Mouse (Mus musculus) spleen, embryonic (tissue): ENCODE measurements around the gene Ifitm6.
"Not testable (repeated sequence)": the region's sequence is repeated elsewhere in the genome, so short reads cannot be mapped to it uniquely, and the experiment has no call there.

ENCODE experiments used
- CTCF ChIA-PET: fragments of 350-600 bp; sonication (Branson Sonifier 250); formaldehyde crosslinking; loops from one replicate; lab custom pipeline; 2022; lab: Charles Lee

Ifitm6 gene

DNA sequence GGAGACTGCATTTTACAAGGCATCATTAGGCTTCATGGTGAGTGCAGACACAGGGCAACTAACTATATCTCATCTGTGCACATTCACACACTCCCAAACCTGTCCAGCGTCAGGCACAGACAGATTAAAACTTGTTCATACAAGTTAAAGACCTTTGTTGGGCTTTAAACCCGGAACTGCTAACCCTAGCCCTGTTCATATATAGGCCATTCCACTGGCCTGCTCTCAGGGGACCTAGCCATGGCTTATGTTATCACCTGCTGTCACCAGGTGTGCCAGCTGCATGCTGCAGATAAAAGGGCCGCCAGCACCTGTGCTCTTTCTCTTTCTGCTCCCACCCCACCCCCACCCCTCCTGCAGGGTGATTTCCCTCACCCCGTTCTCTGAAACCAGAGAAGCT lies 24.8 kb upstream of the Ifitm6 start:
- CTCF ChIA-PET, result no interaction called here

DNA sequence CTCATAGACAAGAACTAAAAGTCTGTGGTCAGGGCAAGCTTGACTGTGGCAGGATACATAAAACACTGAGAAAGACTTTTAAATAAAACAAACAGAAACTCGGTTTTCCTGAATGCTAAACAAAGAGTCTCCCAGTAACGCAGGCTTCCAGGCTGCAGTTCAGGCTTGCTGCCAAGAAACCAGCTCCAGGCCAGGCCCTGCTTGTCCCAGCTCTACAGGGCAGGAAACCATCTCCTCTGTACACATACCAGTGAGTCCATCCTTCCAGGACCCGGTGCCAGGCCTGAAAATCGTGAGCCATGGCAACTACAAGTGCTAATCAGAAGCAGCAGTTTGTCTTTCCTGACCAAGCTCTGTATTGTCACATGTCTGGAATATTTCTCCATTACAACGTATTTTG lies 23.9 kb upstream of the Ifitm6 start:
- CTCF ChIA-PET, result no interaction called here

DNA sequence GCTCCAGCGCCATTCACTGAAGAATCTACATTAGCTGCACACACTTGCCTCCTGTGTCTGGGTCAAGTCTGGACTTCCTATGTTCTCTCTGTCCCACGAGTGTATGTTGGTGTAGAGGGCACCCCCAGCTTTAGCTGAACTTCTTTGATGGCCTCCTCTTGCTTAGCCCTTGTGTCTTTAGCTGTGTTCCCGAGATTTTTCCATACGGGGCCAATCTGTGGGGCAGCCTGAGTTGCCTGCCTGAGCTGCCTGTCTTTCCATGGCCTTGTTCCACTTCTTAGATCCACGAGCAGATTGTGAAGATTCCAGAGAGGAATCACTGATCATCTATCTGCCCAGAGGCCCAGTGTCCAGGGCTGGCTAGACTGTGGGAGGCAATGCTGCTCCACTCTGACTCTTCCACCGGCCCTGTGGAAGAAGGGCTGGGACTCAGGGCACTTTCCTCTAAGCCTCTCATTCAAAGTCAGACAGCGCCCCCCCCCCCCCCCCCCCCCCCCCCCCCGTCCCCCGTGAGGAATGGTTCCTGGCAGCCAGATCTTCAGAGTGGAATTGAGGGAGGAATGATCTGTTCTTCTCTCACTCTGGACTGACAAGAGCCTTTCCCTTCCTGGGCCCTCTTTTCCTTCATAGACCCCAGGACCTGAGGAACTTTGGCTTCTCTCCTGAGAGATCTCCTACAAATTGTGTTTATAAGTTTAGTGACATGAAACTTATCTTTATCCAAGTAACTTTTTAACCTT lies 23.3 kb upstream of the Ifitm6 start:
- CTCF ChIA-PET, result no interaction called here

DNA sequence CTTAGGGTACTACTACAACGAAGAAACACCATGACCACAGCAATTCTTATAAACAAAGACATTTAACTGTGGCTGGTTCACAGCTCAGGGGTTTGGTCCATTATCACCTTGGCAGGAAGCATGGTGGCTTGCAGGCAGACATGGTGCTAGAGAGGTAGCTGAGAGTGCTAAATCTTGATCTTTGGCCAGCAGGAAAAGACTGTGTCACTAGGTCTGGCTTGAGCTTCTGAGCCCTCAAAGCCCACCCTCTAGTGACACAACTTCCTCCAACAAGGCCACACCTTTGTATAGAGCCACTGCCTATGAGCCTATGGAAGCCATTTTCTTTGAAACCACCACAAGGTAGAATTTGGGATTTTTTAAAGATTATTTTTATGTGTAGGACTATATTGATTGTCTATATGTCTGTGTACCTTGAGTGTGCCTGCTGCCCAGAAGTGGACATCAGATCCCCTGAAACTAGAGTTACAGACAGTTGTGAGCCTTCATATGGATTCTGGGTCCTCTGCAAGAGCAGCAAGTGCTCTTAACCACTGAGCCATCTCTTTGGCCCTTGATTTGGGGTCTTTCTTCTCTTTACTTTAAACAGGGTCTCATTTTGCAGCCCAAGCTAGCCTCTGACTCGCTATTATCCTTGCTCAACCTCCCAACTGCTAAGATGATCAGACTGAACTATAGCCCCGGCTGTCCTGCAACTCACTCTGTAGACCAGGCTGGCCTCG lies 21.8 kb upstream of the Ifitm6 start:
- CTCF ChIA-PET, result no interaction called here

- CTCF ChIA-PET, result interaction anchor here (0.6 kb wide), 1 partner anchor 11 kb away, joined by 5 read pairs; no protein-coding TSS in a partner anchor
Observed at GRCm38 (mm10) chr7:141038090-141039032, 20.6 kb upstream of the Ifitm6 start.

- CTCF ChIA-PET, result not testable (repeated sequence)
Observed at GRCm38 (mm10) chr7:141036624-141037023, 18.9 kb upstream of the Ifitm6 start.

- CTCF ChIA-PET, result no interaction called here
Observed at GRCm38 (mm10) chr7:141032458-141033167, 14.9 kb upstream of the Ifitm6 start.

DNA sequence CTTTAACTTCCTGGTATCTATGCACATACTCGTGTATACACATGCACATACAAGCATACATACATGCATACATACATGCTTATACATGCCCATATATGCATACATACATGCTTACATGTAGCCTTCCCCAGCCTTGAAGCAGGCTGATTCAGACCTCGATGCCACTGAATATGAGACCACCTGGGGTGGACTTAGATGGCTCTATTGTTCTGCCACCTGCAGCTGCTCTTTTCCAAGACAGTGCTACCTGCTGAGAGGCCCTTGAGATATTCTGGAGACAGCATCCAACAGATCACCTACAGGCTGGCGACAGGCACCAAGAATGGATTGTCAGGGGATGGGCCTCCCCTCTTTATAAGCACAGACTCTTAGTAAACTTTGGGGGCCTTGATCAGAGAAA lies 12.7 kb upstream of the Ifitm6 start:
- CTCF ChIA-PET, result interaction anchor here (0.6 kb wide), 1 partner anchor 378 kb away, joined by 3 read pairs; no protein-coding TSS in a partner anchor

GRCm38 (mm10) chr7:141028831-141029230 lies 11.1 kb upstream of the Ifitm6 start, which contains the start of gene Gm17387:
Gene Gm17387, plus strand, starts transcription at chr7:141029131.
- CTCF ChIA-PET, result no interaction called here

DNA sequence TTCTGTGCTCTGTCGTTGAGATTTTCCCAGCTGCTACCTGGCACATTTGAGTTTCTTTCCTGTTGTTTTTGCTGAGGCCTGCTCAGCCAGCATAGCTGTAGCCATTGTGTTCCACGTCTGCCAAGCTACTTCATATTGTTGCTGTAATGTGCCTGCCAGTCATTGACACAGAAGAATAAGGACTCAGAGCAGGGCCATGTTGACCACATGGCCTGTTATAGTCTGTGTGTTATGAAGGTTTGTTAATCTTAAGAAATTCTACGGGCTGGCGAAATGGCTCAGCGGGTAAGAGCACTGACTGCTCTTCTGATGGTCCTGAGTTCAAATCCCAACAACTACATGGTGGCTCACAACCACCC lies 9.0 kb upstream of the Ifitm6 start:
- CTCF ChIA-PET, result no interaction called here

GRCm38 (mm10) chr7:141026097-141026739 lies 8.5 kb upstream of the Ifitm6 start:
- CTCF ChIA-PET, result interaction anchor here (0.7 kb wide), 1 partner anchor 196 kb away, joined by 4 read pairs; no protein-coding TSS in a partner anchor

GRCm38 (mm10) chr7:141024865-141025838 lies 7.4 kb upstream of the Ifitm6 start:
- CTCF ChIA-PET, result no interaction called here

DNA sequence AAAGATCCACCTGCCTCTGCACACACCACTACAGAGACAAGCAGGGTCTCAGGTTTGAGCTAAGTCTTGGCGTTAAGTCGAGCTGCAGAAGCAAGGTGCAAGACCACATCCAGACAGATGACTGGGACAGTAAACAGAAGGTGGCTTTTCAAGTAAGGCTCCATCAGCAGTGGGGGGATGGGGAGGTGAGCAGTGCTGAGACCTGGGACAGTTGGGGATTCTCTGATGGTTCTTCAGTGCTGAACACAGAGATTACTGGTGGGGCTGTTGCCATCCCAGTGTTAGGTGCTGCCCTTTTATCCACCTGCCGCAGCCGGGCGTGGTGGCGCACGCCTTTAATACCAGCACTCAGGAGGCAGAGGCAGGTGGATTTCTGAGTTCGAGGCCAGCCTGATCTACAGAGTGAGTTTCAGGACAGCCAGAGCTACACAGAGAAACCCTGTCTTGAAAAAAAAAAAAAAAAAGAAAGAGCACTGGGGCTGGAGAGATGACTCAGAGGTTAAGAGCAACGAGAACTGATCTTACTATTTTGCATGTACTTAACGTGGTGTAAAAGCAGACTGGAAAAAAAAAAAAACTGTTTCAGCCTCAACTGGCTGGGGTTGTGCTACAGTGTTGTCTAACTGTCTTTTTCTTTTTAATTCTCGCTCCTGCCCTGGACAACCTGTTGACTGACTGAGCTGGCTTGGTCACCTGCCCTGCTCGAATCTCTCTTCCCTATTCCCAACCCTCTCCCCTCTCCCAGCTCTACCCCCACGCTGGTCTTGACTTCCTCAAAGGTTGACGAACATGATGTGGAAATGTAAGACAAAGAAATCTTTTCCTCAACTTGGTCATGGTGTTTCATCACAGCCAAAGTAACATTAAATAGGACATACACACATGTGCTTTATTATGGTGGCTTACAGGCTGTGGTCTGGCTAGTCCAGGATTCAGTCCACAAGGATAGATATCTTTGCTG lies 4.0 kb upstream of the Ifitm6 start:
- CTCF ChIA-PET, result interaction anchor here (0.6 to 0.9 kb wide), 3 partner anchors 118 to 338 kb away, joined by 3 to 11 read pairs (median 3); no protein-coding TSS in a partner anchor

DNA sequence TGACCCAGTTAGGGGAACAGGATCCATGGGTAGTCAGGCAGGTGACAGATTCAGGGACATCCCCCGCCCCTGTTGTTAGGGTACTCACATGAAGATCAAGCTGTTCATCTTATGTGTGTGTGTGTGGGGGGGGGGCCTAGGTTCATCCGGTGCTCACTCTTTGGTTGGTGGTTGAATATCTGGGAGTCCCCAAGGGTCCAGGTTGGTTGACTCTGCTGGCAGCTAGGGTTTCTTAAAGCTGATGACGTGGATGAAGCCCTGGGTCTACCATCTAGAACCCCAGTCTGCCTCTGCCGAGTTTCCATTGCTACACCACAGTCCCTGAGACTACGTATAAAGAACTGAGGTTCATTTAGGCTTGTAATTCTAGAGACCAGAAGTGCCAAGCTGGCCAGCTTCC lies 1.3 kb upstream of the Ifitm6 start:
- CTCF ChIA-PET, result no interaction called here

GRCm38 (mm10) chr7:141016707-141017697 lies 722 bp downstream of the Ifitm6 start:
- CTCF ChIA-PET, result no interaction called here

DNA sequence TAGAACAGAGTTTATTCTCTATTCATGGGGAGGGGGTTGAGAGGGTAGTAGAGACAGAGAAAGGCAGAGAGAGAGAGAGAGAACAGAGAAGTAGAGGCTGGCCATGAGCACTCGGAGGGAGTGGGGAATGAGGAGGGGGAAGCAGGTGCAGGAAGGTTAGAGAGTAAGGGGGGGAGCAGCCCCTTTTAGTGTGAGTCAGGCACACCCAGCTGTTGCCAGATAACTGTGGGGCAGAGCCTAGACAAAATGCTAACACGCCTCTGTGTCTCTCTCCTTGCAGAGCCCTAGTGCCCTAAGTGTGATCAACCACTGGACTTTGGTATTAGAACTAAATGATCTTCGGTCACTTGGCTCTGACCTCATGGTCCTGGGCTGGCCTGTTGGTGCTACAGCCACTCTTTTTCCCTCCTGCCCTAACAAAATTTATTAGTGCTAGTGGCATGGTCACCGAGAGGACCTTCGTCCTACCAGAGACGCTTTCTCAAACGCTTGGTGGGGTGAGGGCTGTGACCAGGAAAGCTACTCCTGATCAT lies 6.4 kb downstream of the Ifitm6 start:
- CTCF ChIA-PET, result no interaction called here

- CTCF ChIA-PET, result no interaction called here
Observed at GRCm38 (mm10) chr7:141010593-141010992, 7.1 kb downstream of the Ifitm6 start, which contains the start of gene Ifitm3. Gene Ifitm3, minus strand, starts transcription at chr7:141010770.
